Mouse (Mus musculus) embryonic fibroblast, embryonic 13.5 days (primary cell): ENCODE data around the gene Aldh4a1. TPM values are rescaled to one million over a fixed set of nuclear protein-coding genes. Genes with fewer than 3 reads are reported as not detected.

Experiments
- H3K27ac ChIP-seq: 2 replicates; pipeline ENCODE4 v1.5.1; 2012; ENCODE audit warnings: low read length, control low read depth, inconsistent platforms; ENCODE audit not compliant: insufficient read depth
- H3K4me1 ChIP-seq: 2 replicates; pipeline ENCODE4 v1.6.1; 2011; ENCODE audit warnings: low read length; ENCODE audit not compliant: control insufficient read depth, insufficient read depth
- H3K4me3 ChIP-seq: 2 replicates; pipeline ENCODE4 v1.5.1; 2011; ENCODE audit warnings: mild to moderate bottlenecking, control low read depth, low read length; ENCODE audit not compliant: insufficient read depth
- CTCF ChIP-seq: IDR thresholded peaks from 2 replicates; pipeline ENCODE4 v1.5.1; 2011; ENCODE audit warnings: mild to moderate bottlenecking, control low read depth, low read length, moderate library complexity, borderline replicate concordance; ENCODE audit not compliant: insufficient read depth
- POLR2A ChIP-seq: IDR thresholded peaks from 2 replicates; pipeline ENCODE4 v1.6.1; 2011; ENCODE audit warnings: low read depth, mild to moderate bottlenecking, control low read depth, low read length, moderate library complexity
- polyA plus RNA-seq: library from polyadenylated mRNA; stranded (reverse); fragments of >200 nt; gene quantifications from 2 replicates; pipeline ENCODE4 v1.2.4, GENCODE M21; 2011; ENCODE audit warnings: low read depth; ENCODE audit not compliant: missing spikeins, insufficient read length

Aldh4a1 gene
- polyA plus RNA-seq, 1 experiment = 27.0 TPM

GRCm38 (mm10) chr4:139579466-139579865 is 43.2 kb upstream of the Aldh4a1 start:
- peak overlapping the region; percentile 3; the same call in 1 of the 2 replicates for H3K4me3 ChIP-seq
- peak overlapping the region; percentile 95 for H3K27ac ChIP-seq
- no peak for TF ChIP-seq POLR2A
- no peak for TF ChIP-seq CTCF
- peaks cover 30% of the 10 kb centered on the region for H3K4me1 ChIP-seq

GRCm38 (mm10) chr4:139580663-139581336 is 41.9 kb upstream of the Aldh4a1 start:
- TF ChIP-seq CTCF = no peak
- TF ChIP-seq POLR2A = peak; percentile 55
- Histone ChIP-seq H3K4me1 (peaks cover 34% of the 10 kb centered on the region), H3K4me3 (peak overlapping the region; percentile 11), H3K27ac (peak overlapping the region; percentile 95)

GRCm38 (mm10) chr4:139581427-139582051 is 41.1 kb upstream of the Aldh4a1 start:
- Histone ChIP-seq H3K27ac (peak overlapping the region; percentile 73), H3K4me3 (no peak overlapping the region), H3K4me1 (peaks cover 34% of the 10 kb centered on the region)
- TF ChIP-seq CTCF = no peak
- TF ChIP-seq POLR2A = no peak

GRCm38 (mm10) chr4:139582346-139582745 is 40.3 kb upstream of the Aldh4a1 start:
- no peak for TF ChIP-seq POLR2A
- TF ChIP-seq CTCF = no peak
- Histone ChIP-seq H3K27ac (peak overlapping the region; percentile 11; the same call in 1 of the 2 replicates), H3K4me3 (no peak overlapping the region), H3K4me1 (peaks cover 34% of the 10 kb centered on the region)

- no peak overlapping the region for H3K4me3 ChIP-seq
- peak overlapping the region; percentile 11; the same call in 1 of the 2 replicates for H3K27ac ChIP-seq
- no peak for TF ChIP-seq CTCF
- TF ChIP-seq POLR2A = no peak
- H3K4me1 ChIP-seq = peaks cover 34% of the 10 kb centered on the region
Measured at GRCm38 (mm10) chr4:139582903-139583302, 39.8 kb upstream of the Aldh4a1 start.

- Histone ChIP-seq H3K4me3 (no peak overlapping the region), H3K4me1 (peaks cover 34% of the 10 kb centered on the region), H3K27ac (no peak overlapping the region)
- no peak for TF ChIP-seq POLR2A
- TF ChIP-seq CTCF = no peak
Measured at GRCm38 (mm10) chr4:139583629-139584245, 38.9 kb upstream of the Aldh4a1 start.

- Histone ChIP-seq H3K4me1 (peaks cover 31% of the 10 kb centered on the region), H3K27ac (no peak overlapping the region), H3K4me3 (no peak overlapping the region)
- no peak for TF ChIP-seq CTCF
- TF ChIP-seq POLR2A = no peak
Measured at GRCm38 (mm10) chr4:139584704-139585103, 38.0 kb upstream of the Aldh4a1 start.

GRCm38 (mm10) chr4:139585713-139586112 is 37.0 kb upstream of the Aldh4a1 start:
- TF ChIP-seq POLR2A (no peak), CTCF (no peak)

GRCm38 (mm10) chr4:139587370-139587769 is 35.3 kb upstream of the Aldh4a1 start:
- no peak for TF ChIP-seq POLR2A
- TF ChIP-seq CTCF = no peak
- Histone ChIP-seq H3K4me1 (peaks cover 22% of the 10 kb centered on the region), H3K27ac (no peak overlapping the region), H3K4me3 (no peak overlapping the region)

More at GRCm38 (mm10) chr4:139585713-139586112, 37.0 kb upstream of the Aldh4a1 start:
- Histone ChIP-seq H3K4me1 (peaks cover 31% of the 10 kb centered on the region), H3K4me3 (no peak overlapping the region), H3K27ac (no peak overlapping the region)

- H3K27ac ChIP-seq = no peak overlapping the region
- H3K4me1 ChIP-seq = peaks cover 18% of the 10 kb centered on the region
- no peak for TF ChIP-seq POLR2A
- no peak for TF ChIP-seq CTCF
- H3K4me3 ChIP-seq = no peak overlapping the region
Measured at GRCm38 (mm10) chr4:139587773-139588172, 34.9 kb upstream of the Aldh4a1 start.
